Mouse (Mus musculus) thymus, adult 2 months (tissue): ENCODE measurements around the gene Lctl. TPM values are rescaled to one million over a fixed set of nuclear protein-coding genes. Genes with fewer than 3 reads are reported as not detected.
"Not testable (repeated sequence)": the region's sequence is repeated elsewhere in the genome, so short reads cannot be mapped to it uniquely, and the experiment has no call there.

Source experiments
- DNase-seq: peaks from one replicate; pipeline ENCODE4 v3.0.0; 2021
- H3K27ac ChIP-seq: fragments of 200-500 bp; 2 replicates; pipeline ENCODE4 v1.5.1; 2012; ENCODE audit warnings: low read length, control low read depth; ENCODE audit not compliant: control insufficient read depth, insufficient read depth
- H3K27me3 ChIP-seq: fragments of 200-500 bp; 2 replicates; pipeline ENCODE4 v1.6.1; 2012; ENCODE audit warnings: mild to moderate bottlenecking, low read length, moderate library complexity, mixed read lengths; ENCODE audit not compliant: control insufficient read depth, insufficient read depth
- H3K36me3 ChIP-seq: fragments of 200-500 bp; 2 replicates; pipeline ENCODE4 v1.6.1; 2012; ENCODE audit warnings: mild to moderate bottlenecking, low read length, moderate library complexity; ENCODE audit not compliant: control insufficient read depth, insufficient read depth
- H3K4me1 ChIP-seq: fragments of 200-500 bp; replicated peaks from 2 replicates; pipeline ENCODE4 v1.6.1; 2012; ENCODE audit warnings: low read length; ENCODE audit not compliant: control insufficient read depth, insufficient read depth
- H3K4me3 ChIP-seq: fragments of 200-500 bp; 2 replicates; pipeline ENCODE4 v1.5.1; 2012; ENCODE audit warnings: mild to moderate bottlenecking, low read length, control low read depth, moderate library complexity; ENCODE audit not compliant: control insufficient read depth, insufficient read depth
- CTCF ChIP-seq: fragments of 200-500 bp; IDR thresholded peaks from 2 replicates; pipeline ENCODE4 v1.5.1; 2012; ENCODE audit warnings: mild to moderate bottlenecking, control low read depth, low read length, moderate library complexity, borderline replicate concordance; ENCODE audit not compliant: control insufficient read depth, poor library complexity, insufficient read depth; ENCODE audit errors: extremely low read depth
- POLR2A ChIP-seq: fragments of 200-500 bp; IDR thresholded peaks from 2 replicates; pipeline ENCODE4 v1.6.1; 2012; ENCODE audit warnings: mild to moderate bottlenecking, low read length, control low read depth, moderate library complexity; ENCODE audit not compliant: control insufficient read depth, poor library complexity, insufficient read depth; ENCODE audit errors: extremely low read depth
- WGBS: fragments of 180-500 bp; shearing (Covaris S2); methylation state at CpG from one replicate; pipeline ENCODE4 v1.1.7; 2018; 5-methylcytosine and 5-hydroxymethylcytosine counted together
- polyA plus RNA-seq: library from polyadenylated mRNA; depleted of rRNA; stranded (reverse); fragments of >200 nt; gene quantifications from 2 replicates; pipeline ENCODE4 v1.2.3, GENCODE M21; 2012; rRNA removed

Lctl gene
- polyA plus RNA-seq, 1 experiment, result 2.7 TPM

DNA sequence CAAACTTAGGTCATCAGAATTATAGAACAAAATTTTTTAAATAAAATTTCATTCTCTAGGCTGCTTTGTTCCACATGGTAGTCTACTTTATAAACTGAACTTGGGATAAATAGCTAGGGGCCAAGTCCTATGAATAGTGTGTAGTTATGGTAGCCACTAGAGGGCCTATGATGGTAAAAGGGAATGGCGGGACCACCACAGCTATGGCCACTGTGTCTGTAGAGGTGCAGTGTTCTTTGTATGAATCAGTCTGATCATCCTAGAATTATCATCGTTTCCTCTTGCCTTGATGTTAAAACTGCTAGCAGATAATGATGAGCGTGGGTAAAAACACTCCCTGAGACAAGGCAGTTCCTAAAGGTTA, 61.6 kb downstream of the Lctl start:
- Histone ChIP-seq H3K4me3 (no peak overlapping the region), H3K27me3 (no peaks in the 10 kb centered on the region), H3K4me1 (peaks cover 3% of the 10 kb centered on the region), H3K36me3 (peaks cover 50% of the 10 kb centered on the region), H3K27ac (no peak overlapping the region)
- TF ChIP-seq CTCF (no peak), POLR2A (no peak)
- DNase-seq, result peak; percentile 8
- WGBS, result 73% methylated on average over 3 of the region's 3 CpGs

DNA sequence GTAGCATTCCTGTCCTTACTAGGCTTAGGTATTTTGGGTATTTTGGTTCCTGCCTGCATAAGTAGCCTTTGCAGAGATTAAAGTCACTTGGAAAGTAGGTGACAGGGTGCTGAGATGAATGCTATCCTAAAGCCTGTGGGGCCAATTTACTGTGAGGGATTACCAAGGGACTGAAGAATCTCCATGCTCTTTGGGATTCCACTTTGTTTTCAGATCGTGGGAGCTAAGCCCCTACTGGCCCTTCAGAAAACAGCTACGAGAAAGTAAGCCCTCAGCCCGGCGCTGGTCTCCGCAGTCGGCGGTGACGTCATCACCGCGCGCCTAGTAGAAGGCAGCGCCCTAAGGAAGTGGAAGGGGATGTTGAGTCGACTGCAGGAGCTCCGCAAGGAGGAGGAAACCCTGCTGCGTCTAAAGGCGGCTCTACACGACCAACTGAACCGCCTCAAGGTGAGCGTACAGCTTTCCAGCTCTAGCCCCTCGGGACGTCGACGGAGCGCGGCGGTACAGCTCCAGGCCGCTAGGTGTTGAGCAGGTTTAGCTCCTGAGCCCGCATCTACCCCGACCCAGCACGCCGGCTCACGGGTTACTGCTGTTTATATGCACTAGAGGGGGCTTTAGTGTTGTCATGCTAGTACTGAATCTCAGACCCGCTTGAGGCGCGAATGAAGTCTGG, 62.2 kb downstream of the Lctl start, which contains the start of gene Snapc5:
TSS of gene Snapc5 (plus strand) at position 301 of the 673 bp plus-strand sequence.
- under 1% methylated on average over 35 of the region's 35 CpGs for WGBS
- peaks cover 50% of the 10 kb centered on the region for H3K36me3 ChIP-seq
- H3K4me3 ChIP-seq, result peak within 1 kb of the TSS; percentile 93
- peaks cover 3% of the 10 kb centered on the region for H3K4me1 ChIP-seq
- DNase-seq, result peak; percentile 88
- no peaks in the 10 kb centered on the region for H3K27me3 ChIP-seq
- TF ChIP-seq POLR2A, result peak; percentile 78
- peak; percentile 72; the same call in 1 of the 2 replicates for TF ChIP-seq CTCF
- peak within 1 kb of the TSS; percentile 72; the same call in 1 of the 2 replicates for H3K27ac ChIP-seq

DNA sequence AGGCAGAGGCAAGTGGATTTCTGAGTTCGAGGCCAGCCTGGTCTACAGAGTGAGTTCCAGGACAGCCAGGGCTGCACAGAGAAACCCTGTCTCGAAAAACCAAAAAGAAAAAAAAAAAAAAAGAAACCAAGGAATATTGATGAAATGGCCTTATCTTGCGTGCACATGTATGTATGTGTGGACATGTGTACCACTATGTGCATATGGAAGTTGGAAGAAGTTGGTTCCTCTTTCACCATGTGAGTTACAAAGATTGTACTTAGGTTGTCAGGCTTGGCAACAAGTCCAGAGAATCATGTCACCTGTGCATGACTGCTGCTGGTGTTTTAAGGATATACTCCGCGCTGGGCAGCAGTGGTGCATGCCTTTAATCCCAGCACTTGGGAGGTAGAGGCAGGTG, 66.3 kb downstream of the Lctl start:
- H3K27ac ChIP-seq, DNase-seq, H3K27me3 ChIP-seq, H3K4me3 ChIP-seq, H3K4me1 ChIP-seq: not testable (repeated sequence)
- 95% methylated on average over 5 of the region's 5 CpGs for WGBS
- H3K36me3 ChIP-seq, result peaks cover 24% of the 10 kb centered on the region

DNA sequence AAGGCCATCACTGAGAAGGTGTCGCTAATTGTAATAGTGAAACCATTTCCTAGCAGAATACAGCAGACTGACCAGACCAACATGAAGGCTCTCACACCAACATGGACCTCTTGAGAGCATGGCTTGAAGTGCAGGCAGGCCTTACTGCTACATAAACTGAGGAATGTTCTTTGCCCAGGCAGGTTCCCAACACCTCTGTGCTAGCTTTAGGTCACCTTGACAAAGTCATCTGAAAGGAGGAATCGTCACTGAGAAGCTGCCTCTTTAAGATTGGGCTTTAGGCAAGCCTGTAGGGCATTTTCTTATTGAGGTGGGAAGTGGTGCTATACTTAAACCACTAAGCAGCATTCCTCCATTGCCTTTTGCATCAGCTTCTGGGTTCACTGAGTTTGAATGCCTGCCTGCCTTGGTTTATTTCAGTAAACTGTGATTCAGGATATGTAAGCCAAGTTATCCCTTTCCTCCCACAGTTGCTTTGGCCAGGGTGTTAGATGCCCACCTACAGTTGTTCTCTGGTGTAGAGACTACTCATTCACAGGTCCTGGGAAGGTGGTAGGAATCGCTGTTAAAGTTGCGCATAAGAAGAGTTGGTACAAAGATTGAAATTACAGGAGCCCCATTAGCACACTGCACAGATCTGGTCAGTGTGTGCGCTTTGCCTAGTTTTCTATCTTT, 67.4 kb downstream of the Lctl start:
- H3K36me3 ChIP-seq, result peaks cover 22% of the 10 kb centered on the region
- 97% methylated on average over 5 of the region's 5 CpGs for WGBS
- DNase-seq, result no peak
- peaks cover 3% of the 10 kb centered on the region for H3K4me1 ChIP-seq
- H3K4me3 ChIP-seq, result no peak overlapping the region
- no peaks in the 10 kb centered on the region for H3K27me3 ChIP-seq
- no peak overlapping the region for H3K27ac ChIP-seq
- TF ChIP-seq CTCF (no peak), POLR2A (no peak)

Other genes starting within 250 kb of the Lctl start
- 6.5 and 8.0 TPM in 2 replicates for gene Smad6, start 95.1 kb upstream of the Lctl start, polyA plus RNA-seq
- gene Zwilch, start 56.0 kb downstream of the Lctl start, polyA plus RNA-seq, result 8.1 and 8.3 TPM in 2 replicates
- 518 and 600 TPM in 2 replicates for gene Rpl4, start 56.2 kb downstream of the Lctl start, polyA plus RNA-seq
- gene Snapc5, start 62.1 kb downstream of the Lctl start, polyA plus RNA-seq, result 9.2 and 9.6 TPM in 2 replicates
- gene Uchl4, start 118.1 kb downstream of the Lctl start, polyA plus RNA-seq, result 0.18 TPM in 1 of 2 replicates, not detected in the other
- 47.6 and 50.4 TPM in 2 replicates for gene Map2k1, start 136.5 kb downstream of the Lctl start, polyA plus RNA-seq
- 16.5 and 19.1 TPM in 2 replicates for gene Tipin, start 164.4 kb downstream of the Lctl start, polyA plus RNA-seq
- gene Dis3l, start 224.1 kb downstream of the Lctl start, polyA plus RNA-seq, result 11.0 and 12.0 TPM in 2 replicates